Mouse (Mus musculus) c-Kit-positive CD71-positive TER-119-negative erythroid progenitor cells, embryonic 14.5 days (primary cell): ENCODE results near the gene Cask.

Source experiments
- DNase-seq: peaks from one replicate; pipeline ENCODE4 v3.0.0-alpha.2; 2013; ENCODE audit warnings: low read depth

The Cask gene

DNA sequence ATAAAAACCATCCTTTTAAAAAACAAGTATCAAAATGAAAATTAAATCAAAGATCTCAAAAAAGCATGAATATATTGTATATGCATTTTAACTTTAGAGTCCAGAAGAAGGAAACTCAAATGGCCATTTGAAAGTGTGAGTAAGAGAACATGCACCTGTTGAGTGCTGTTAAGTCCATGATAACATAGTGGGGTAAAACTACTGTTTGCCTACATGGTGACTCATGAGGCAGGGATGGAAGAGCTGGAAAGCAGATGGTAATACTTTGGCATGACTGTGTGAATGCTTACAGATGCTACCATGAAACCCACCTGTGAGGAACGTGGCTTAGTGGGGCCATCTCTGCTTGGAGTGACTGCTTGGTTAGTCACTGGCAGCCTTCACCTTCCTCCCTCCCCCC, 132.9 kb downstream of the Cask start:
- no peak for DNase-seq

- no peak for DNase-seq
Measured at GRCm38 (mm10) chrX:13716796-13717569, 134.2 kb downstream of the Cask start.

DNA sequence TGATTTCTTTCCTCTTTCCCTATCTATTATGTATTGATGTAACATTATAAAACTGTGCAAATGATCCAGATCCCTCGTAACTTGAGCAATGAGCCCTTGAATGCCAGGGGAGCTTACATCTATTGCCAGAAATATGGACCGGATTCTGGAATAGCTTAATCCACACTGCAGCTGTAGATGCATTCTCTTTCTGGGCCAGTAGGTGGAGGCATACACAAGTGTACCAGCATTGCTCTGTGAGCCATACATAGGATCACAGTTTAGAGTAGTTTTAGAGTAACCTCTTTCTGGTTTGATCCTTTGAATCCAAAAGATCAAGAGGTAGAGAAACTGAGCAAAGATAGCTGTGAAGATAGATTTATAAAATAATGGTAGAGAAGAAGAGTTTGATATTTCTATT, 141.0 kb downstream of the Cask start:
- peak; percentile 21 for DNase-seq

- DNase-seq: no peak
Measured at GRCm38 (mm10) chrX:13705051-13705450, 146.1 kb downstream of the Cask start.

DNA sequence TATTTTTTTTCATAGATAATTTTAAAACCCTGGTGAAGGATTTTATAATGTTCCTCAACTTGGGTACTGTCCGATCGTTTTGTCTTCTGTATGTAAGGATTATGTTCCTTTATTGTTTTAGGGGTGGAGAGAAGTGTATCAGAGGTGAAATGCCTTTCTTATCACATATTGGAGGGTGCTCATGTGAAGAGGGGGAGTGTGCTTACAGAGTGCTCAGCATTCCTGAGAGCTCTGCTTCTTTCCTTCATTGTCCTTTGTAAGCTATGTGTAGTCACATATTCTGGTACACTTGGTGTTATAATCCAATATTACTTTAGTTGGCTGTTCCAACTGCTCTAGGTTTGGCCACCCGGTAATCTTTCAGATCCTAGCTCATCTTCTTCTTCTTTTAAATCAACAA, 150.5 kb downstream of the Cask start:
- DNase-seq: no peak

DNA sequence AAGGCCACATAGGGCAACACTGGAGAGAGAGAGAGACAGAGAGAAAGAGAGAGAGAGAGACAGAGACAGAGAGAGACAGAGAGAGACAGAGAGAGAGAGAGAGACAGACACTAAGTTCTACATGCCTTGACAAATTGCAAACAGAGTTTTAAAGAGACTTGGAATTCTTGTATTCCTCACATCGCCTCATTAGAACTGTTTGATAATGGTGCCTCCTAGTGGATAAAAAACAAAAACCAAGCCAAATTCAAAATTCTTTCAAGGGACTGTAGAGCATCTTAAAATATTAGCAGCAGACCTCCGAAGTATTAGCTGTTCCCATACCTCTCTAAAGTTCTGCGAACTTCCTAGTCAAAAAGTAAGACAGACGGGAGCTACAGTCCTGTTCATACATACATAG, 159.3 kb downstream of the Cask start:
- DNase-seq: no peak

GRCm38 (mm10) chrX:13688356-13688755, 162.8 kb downstream of the Cask start:
- no peak for DNase-seq

DNA sequence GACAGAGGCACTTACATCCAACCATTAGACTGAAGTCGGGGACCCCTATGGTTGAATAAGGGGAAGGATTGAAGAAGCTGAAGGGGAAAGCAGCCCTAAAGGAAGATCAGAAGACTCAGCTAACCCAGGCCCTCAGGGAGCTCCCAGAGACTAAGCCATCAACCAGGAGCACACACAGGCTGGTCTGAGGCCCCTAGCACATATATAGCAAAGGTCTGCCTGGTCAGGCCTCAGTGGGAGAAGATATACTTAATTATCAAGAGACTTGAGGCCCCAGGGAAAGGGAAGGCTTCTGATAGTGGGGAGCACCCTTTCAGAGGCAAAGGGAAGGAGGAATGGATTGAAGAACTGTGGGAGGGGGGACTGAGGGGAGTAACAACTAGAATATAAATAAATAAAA, 164.6 kb downstream of the Cask start:
- no peak for DNase-seq

GRCm38 (mm10) chrX:13681748-13682147, 169.4 kb downstream of the Cask start:
- DNase-seq: no peak

GRCm38 (mm10) chrX:13673001-13673400, 178.2 kb downstream of the Cask start:
- DNase-seq: no peak

DNA sequence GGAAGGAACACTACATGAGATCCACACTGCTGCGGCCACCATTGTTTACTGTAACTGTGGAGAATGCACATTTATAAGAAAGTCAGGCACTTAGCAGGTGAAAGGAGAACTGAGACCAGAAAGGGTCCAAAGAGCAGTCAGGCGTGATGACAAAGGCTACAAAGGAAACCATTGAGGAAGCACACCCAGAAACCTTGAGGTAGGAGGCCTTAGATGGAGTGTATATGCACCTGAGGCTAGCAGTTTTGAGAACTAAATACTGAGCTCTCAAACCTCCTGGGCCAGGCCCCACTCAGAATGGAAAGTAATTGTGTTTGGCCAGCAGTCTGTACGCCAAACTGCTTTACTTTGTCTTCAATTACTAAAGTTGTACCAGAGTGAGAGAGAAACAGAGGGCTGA, 180.8 kb downstream of the Cask start:
- DNase-seq: no peak

DNA sequence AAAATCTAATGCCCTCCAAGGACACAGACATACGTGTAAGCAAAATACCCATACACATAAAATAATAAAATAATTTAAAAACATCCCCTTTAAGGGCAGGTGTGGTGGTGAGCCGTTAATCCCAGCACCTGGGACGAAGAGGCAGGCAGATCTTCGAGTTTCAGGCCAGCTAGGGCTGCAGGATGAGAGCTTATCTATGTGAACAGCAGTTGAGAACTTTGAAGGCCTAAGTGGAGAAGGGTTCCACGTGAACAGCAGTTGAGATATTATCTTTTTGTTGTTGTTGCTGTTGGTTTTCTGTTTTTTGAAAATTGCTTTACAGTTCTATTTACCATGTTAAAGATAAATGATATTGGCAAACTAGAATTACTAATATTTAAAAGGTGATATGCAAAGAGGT, 182.3 kb downstream of the Cask start:
- no peak for DNase-seq

GRCm38 (mm10) chrX:13661063-13661462, 190.1 kb downstream of the Cask start, which contains the start of gene Gpr82:
Gpr82 (plus strand) TSS chrX:13661363.
- DNase-seq: no peak

- no peak for DNase-seq
Measured at GRCm38 (mm10) chrX:13659201-13659890, 191.8 kb downstream of the Cask start.

DNA sequence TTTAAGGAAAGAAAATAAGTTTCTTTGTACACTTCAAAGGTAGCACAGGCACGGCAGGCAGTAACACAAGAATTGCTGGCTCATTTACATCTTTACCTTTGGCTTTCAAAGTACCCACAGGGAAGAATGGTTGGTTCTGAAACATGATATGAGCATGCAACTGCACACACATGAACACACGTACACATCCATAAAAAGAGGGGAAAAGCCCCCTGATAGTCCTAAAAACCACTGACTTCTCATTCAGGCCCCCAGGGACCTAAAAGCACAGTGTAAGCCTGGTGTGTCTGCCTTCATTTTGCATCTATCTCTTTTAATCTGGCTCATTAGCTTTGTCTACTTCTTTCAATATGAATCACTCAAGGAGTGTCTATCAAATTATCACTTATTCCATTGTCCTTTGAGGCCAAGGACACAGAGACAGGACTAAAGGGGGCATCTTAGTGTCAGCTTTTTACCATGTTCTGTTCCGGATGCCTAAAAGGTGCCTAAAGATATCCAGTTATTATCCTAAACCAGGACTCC, 192.5 kb downstream of the Cask start:
- no peak for DNase-seq

DNA sequence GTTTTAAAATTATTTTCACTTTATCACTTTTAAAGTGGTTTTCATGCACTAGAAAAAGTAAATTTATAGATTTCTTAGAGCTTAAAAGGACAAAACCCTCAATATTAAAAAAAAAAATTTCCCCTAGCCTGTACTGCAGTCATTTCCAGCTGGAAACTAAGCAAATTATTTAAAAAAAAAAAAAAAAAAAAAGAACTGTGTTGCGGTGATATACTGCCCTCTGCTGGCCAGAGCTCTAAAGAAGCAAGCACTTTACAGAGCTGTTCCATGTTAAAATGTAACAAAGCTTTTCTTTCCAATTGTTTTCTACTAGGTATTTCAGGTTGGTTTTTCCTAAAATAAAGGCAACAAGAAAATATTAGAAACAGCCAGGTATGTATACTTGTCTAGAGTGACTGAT, 194.4 kb downstream of the Cask start:
- DNase-seq: peak; percentile 40

- no peak for DNase-seq
Measured at GRCm38 (mm10) chrX:13655906-13656305, 195.3 kb downstream of the Cask start.

DNA sequence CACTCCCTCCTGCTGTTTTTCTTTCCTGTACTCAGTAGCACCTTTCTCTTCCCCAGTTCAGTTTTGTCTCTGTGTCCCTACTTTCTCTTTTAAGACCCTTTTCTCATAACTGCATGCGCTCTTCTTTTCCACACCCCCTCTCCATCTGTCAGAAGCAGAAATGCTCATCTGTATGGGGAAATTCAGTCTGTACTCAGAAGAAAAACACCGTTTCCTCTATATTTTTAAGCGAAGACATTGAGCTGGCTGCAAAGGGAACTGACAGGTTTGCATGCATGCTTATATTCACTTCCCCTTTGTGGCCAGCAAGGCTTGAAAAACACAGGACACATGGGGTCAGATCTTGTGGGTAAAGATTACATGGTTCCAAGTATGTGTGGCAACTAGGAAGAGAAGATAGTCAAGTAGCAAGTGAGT, 196.2 kb downstream of the Cask start:
- DNase-seq: no peak

DNA sequence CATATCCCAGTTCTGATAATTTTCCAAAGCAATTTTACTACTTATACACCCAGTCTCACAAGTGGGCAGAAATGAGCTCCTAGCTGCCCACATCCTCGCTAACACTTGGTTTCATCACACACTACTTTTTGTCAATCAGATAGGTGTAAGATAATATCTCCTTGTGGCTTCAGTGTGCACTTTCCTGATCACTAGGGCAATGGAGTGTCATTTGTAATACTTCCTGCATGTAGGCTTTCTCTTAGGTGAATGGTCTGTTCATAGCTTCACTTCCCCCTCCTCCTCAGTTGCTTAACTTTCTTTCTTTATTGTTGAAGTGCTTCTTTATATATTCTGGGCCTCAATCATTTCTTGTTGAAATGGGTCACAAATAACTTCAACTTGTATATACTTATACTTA, 198.9 kb downstream of the Cask start:
- no peak for DNase-seq

- no peak for DNase-seq
Measured at GRCm38 (mm10) chrX:13651889-13652288, 199.3 kb downstream of the Cask start.

- DNase-seq: no peak
Measured at GRCm38 (mm10) chrX:13638894-13639293, 212.3 kb downstream of the Cask start.

DNA sequence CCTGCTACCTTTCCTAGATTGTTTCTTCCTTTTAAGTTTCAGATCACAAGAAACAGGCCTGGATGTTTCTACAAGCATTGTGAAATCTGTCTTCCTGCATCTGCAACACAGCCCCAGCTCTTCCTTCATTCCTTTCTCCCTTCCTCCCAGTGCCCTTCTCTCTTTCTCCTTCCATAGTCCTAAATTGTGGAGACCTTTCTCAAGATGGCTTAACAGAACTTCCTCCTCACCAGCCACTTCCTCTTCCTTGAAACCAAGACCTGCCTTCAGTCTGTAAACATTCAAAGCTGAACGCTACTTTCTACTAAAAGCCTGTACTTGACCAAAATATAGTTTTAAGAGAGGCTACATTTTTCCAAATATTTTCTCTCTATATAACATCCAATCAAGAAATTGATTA, 214.8 kb downstream of the Cask start:
- no peak for DNase-seq

DNA sequence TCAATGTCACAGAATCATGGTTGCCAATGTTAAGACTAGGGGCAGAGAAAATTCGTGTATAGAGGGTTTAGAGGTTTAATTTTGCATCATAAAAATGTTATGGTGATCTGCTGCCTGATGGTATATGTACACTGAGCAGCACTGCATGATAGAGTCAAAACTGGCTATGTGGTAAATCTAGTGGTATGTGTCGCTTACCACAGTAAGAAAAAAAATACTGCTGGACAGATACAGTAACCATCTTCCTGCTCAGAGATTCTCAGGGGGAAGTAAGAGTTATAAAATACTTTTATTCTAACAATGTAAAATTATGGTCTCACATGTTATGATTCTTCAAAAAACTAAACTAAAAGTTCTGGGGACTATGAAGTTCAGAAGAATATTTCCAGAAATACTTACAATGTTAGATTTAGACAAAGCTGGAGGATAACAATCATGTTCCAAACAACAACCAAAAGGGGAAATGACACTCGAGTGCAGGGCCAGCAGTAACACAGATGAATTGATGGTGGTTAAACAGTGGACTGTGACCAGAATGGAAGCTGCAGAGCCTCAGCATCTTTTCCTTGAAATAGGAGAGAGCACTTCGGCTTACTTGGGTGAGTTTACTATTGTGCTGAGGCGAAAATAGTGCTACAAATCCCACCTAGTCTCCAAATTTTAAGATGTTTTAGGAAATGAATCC, 219.4 kb downstream of the Cask start, which contains the start of gene Gpr34:
TSS of gene Gpr34 (plus strand) at position 491 of the 685 bp plus-strand sequence.
- DNase-seq: no peak
